Mouse (Mus musculus) spleen, adult 2 months (tissue): Measurements from ENCODE around the gene Zmynd19.

Experiments
- CTCF ChIP-seq: fragments of 200-500 bp; IDR thresholded peaks from 2 replicates; pipeline ENCODE4 v1.5.1; 2011; ENCODE audit warnings: mild to moderate bottlenecking, inconsistent platforms; ENCODE audit not compliant: insufficient read depth, insufficient read length, insufficient replicate concordance; ENCODE audit errors: extremely low read depth
- POLR2A ChIP-seq: fragments of 200-500 bp; IDR thresholded peaks from 2 replicates; pipeline ENCODE4 v1.6.1; 2011; ENCODE audit warnings: low read depth, low read length, inconsistent platforms

GRCm38 (mm10) chr2:25000544-25001235, 51.1 kb downstream of the Zmynd19 start:
- TF ChIP-seq POLR2A (no peak), CTCF (no peak)
